Mouse (Mus musculus): ENCODE results near the gene Pdxdc1. TPM values are rescaled to one million over a fixed set of nuclear protein-coding genes. Genes with fewer than 3 reads are reported as not detected.
A peak's percentile ranks its signal among the peaks of the same experiment; 100 is the strongest.

The Pdxdc1 gene
- polyA plus RNA-seq, 1 experiment: 93.5 TPM

- no peak for TF ChIP-seq POLR2A (IDR thresholded peaks at IDR 0.05; ENCODE audit: borderline replicate concordance, low read depth, low read length)
- TF ChIP-seq CTCF (IDR thresholded peaks at IDR 0.05; ENCODE audit: low read depth, low read length): no peak
- Histone ChIP-seq H3K4me3 (ENCODE audit: insufficient read depth, low read length) (no peak overlapping the region), H3K4me1 (ENCODE audit: control insufficient read depth, insufficient read depth, low read length) (no peaks in the 10 kb centered on the region), H3K27ac (ENCODE audit: insufficient read depth, low read depth, low read length) (no peak overlapping the region)
These were observed 18.9 kb upstream of the Pdxdc1 start for GRCm38 (mm10) chr16:13921781-13922180.

- H3K4me1 ChIP-seq (ENCODE audit: control insufficient read depth, insufficient read depth, low read length): no peaks in the 10 kb centered on the region
- no peak for TF ChIP-seq CTCF (IDR thresholded peaks at IDR 0.05; ENCODE audit: low read depth, low read length)
- TF ChIP-seq POLR2A (IDR thresholded peaks at IDR 0.05; ENCODE audit: borderline replicate concordance, low read depth, low read length): no peak
- H3K4me3 ChIP-seq (ENCODE audit: insufficient read depth, low read length): no peak overlapping the region
- H3K27ac ChIP-seq (ENCODE audit: insufficient read depth, low read depth, low read length): no peak overlapping the region
These were observed 18.1 kb upstream of the Pdxdc1 start for GRCm38 (mm10) chr16:13921063-13921462.

GRCm38 (mm10) chr16:13920093-13920492, 17.2 kb upstream of the Pdxdc1 start:
- Histone ChIP-seq H3K4me3 (ENCODE audit: insufficient read depth, low read length) (no peak overlapping the region), H3K27ac (ENCODE audit: insufficient read depth, low read depth, low read length) (no peak overlapping the region), H3K4me1 (ENCODE audit: control insufficient read depth, insufficient read depth, low read length) (no peaks in the 10 kb centered on the region)
- no peak for TF ChIP-seq POLR2A (IDR thresholded peaks at IDR 0.05; ENCODE audit: borderline replicate concordance, low read depth, low read length)
- TF ChIP-seq CTCF (IDR thresholded peaks at IDR 0.05; ENCODE audit: low read depth, low read length): no peak

GRCm38 (mm10) chr16:13907297-13907696, 4.4 kb upstream of the Pdxdc1 start:
- H3K27ac ChIP-seq (ENCODE audit: insufficient read depth, low read depth, low read length): no peak overlapping the region
- no peak overlapping the region for H3K4me3 ChIP-seq (ENCODE audit: insufficient read depth, low read length)
- TF ChIP-seq CTCF (IDR thresholded peaks at IDR 0.05; ENCODE audit: low read depth, low read length): no peak
- TF ChIP-seq POLR2A (IDR thresholded peaks at IDR 0.05; ENCODE audit: borderline replicate concordance, low read depth, low read length): no peak
- peaks cover 8% of the 10 kb centered on the region; the same call in 1 of the 2 replicates for H3K4me1 ChIP-seq (ENCODE audit: control insufficient read depth, insufficient read depth, low read length)

- TF ChIP-seq CTCF (IDR thresholded peaks at IDR 0.05; ENCODE audit: low read depth, low read length): peak; percentile 48; the same call in 1 of the 2 replicates
- TF ChIP-seq POLR2A (IDR thresholded peaks at IDR 0.05; ENCODE audit: borderline replicate concordance, low read depth, low read length): no peak
These were observed 557 bp upstream of the Pdxdc1 start for GRCm38 (mm10) chr16:13903488-13903887.

GRCm38 (mm10) chr16:13902397-13902831, 517 bp downstream of the Pdxdc1 start:
- H3K4me1 ChIP-seq (ENCODE audit: control insufficient read depth, insufficient read depth, low read length): peaks cover 21% of the 10 kb centered on the region
- peak overlapping the region; percentile 96 for H3K4me3 ChIP-seq (ENCODE audit: insufficient read depth, low read length)
- TF ChIP-seq POLR2A (IDR thresholded peaks at IDR 0.05; ENCODE audit: borderline replicate concordance, low read depth, low read length) (no peak), CTCF (IDR thresholded peaks at IDR 0.05; ENCODE audit: low read depth, low read length) (no peak)
- H3K27ac ChIP-seq (ENCODE audit: insufficient read depth, low read depth, low read length): peak overlapping the region; percentile 23

More at GRCm38 (mm10) chr16:13903488-13903887, 557 bp upstream of the Pdxdc1 start:
- H3K4me3 ChIP-seq (ENCODE audit: insufficient read depth, low read length): peak overlapping the region; percentile 96
- peaks cover 21% of the 10 kb centered on the region for H3K4me1 ChIP-seq (ENCODE audit: control insufficient read depth, insufficient read depth, low read length)
- peak overlapping the region; percentile 75 for H3K27ac ChIP-seq (ENCODE audit: insufficient read depth, low read depth, low read length)

GRCm38 (mm10) chr16:13898981-13899380, 4.0 kb downstream of the Pdxdc1 start:
- Histone ChIP-seq H3K4me3 (ENCODE audit: insufficient read depth, low read length) (no peak overlapping the region), H3K4me1 (ENCODE audit: control insufficient read depth, insufficient read depth, low read length) (peaks cover 14% of the 10 kb centered on the region), H3K27ac (ENCODE audit: insufficient read depth, low read depth, low read length) (no peak overlapping the region)
- no peak for TF ChIP-seq CTCF (IDR thresholded peaks at IDR 0.05; ENCODE audit: low read depth, low read length)
- no peak for TF ChIP-seq POLR2A (IDR thresholded peaks at IDR 0.05; ENCODE audit: borderline replicate concordance, low read depth, low read length)

- Histone ChIP-seq H3K27ac (ENCODE audit: insufficient read depth, low read depth, low read length) (no peak overlapping the region), H3K4me1 (ENCODE audit: control insufficient read depth, insufficient read depth, low read length) (peaks cover 9% of the 10 kb centered on the region), H3K4me3 (ENCODE audit: insufficient read depth, low read length) (no peak overlapping the region)
- TF ChIP-seq CTCF (IDR thresholded peaks at IDR 0.05; ENCODE audit: low read depth, low read length) (no peak), POLR2A (IDR thresholded peaks at IDR 0.05; ENCODE audit: borderline replicate concordance, low read depth, low read length) (no peak)
These were observed 6.6 kb downstream of the Pdxdc1 start for GRCm38 (mm10) chr16:13896357-13896756.

GRCm38 (mm10) chr16:13895740-13896139, 7.2 kb downstream of the Pdxdc1 start:
- Histone ChIP-seq H3K4me1 (ENCODE audit: control insufficient read depth, insufficient read depth, low read length) (peaks cover 7% of the 10 kb centered on the region; the same call in 1 of the 2 replicates), H3K27ac (ENCODE audit: insufficient read depth, low read depth, low read length) (no peak overlapping the region), H3K4me3 (ENCODE audit: insufficient read depth, low read length) (no peak overlapping the region)
- TF ChIP-seq CTCF (IDR thresholded peaks at IDR 0.05; ENCODE audit: low read depth, low read length) (no peak), POLR2A (IDR thresholded peaks at IDR 0.05; ENCODE audit: borderline replicate concordance, low read depth, low read length) (no peak)

- Histone ChIP-seq H3K4me3 (ENCODE audit: insufficient read depth, low read length) (no peak overlapping the region), H3K4me1 (ENCODE audit: control insufficient read depth, insufficient read depth, low read length) (peaks cover 6% of the 10 kb centered on the region)
These were observed 8.8 kb downstream of the Pdxdc1 start for GRCm38 (mm10) chr16:13894097-13894496.

More at GRCm38 (mm10) chr16:13894097-13894496, 8.8 kb downstream of the Pdxdc1 start:
- TF ChIP-seq CTCF (IDR thresholded peaks at IDR 0.05; ENCODE audit: low read depth, low read length): no peak
- TF ChIP-seq POLR2A (IDR thresholded peaks at IDR 0.05; ENCODE audit: borderline replicate concordance, low read depth, low read length): no peak
- no peak overlapping the region for H3K27ac ChIP-seq (ENCODE audit: insufficient read depth, low read depth, low read length)

Measured in bone marrow macrophage, adult 2 months (primary cell).